Mouse (Mus musculus): Measurements from ENCODE around the gene Coil. TPM values are rescaled to one million over a fixed set of nuclear protein-coding genes. Genes with fewer than 3 reads are reported as not detected.

The Coil gene
- polyA plus RNA-seq (2012; rRNA removed; ENCODE audit: low replicate concordance), result 1.2 and 2.3 TPM in 2 replicates

DNA sequence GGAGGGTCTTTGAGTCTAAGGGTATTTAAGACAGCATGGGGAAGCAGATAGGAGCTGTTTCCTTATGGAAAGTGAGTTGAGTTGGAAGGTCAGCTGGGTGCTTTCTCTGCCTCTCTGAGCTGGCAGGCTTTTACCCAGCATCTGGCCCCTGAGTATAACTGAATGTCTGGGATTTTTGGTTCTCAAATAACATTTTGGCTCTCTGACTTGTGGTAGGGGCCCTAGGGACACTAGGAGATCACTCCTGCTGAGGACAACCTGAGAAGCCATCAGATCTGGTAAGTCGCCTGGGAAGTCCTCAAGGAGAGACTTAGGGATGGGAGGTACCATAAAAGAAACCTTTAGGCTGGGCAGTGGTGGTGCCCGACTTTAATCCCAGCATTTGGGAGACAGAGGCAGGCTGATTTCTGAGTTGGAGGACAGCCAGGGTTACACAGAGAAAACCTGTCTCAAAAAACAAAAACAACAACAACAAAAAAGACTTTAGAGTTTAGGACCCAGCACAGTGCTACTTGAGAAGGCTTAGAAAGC lies at the start of gene Coil:
Coil (plus strand) TSS at position 51 of the 531 bp plus-strand sequence.

GRCm38 (mm10) chr11:88955217-88955969 lies 14.7 kb upstream of the Coil start, which contains the start of gene Scpep1:
Gene Scpep1, minus strand, starts transcription at chr11:88955465.

GRCm38 (mm10) chr11:88966881-88967361 lies 3.1 kb upstream of the Coil start, which contains the start of gene Elobl:
Gene Elobl, minus strand, starts transcription at chr11:88966931.

DNA sequence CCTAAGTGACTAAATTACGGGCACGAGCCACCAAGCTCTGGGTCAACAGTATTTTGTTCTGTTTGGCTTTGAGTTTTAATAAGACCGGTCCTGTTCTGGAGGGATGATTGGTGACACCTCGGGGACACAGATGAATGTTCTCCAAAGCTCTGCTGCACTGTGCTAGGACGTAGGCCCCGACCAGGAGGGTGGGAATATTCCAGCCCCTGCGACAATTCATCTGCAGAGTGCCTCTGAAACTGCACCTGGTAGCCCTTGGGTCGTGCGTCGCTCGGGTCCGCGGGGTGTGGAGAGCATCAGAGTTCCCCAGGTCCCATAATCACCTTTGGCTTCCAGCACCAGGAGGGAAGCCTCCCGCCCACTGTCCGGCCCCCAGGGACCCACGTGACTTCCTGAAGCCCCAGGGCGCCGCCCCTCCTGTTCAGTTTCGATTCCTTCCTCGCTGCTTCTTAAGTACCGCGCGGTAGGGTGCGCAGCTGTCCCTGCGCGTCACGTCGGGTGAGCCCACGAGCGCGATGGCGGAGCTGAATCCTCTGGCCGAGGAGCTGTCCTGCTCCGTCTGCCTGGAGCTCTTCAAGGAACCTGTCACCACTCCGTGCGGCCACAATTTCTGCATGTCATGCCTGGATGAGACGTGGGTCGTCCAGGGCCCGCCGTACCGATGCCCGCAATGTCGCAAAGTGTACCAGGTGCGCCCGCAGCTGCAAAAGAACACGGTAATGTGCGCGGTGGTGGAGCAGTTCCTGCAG lies 29.1 kb downstream of the Coil start, which contains the start of gene Trim25:
Trim25 (plus strand) TSS at position 403 of the 749 bp plus-strand sequence.

Other genes starting within 250 kb of the Coil start
- gene Akap1, start 105.7 kb upstream of the Coil start, polyA plus RNA-seq (2012; rRNA removed; ENCODE audit: low replicate concordance), result 21.7 and 31.1 TPM in 2 replicates
- 19.3 and 21.3 TPM in 2 replicates for gene Scpep1, start 14.8 kb upstream of the Coil start, polyA plus RNA-seq (2012; rRNA removed; ENCODE audit: low replicate concordance)
- 0.49 TPM in 1 of 2 replicates, not detected in the other for gene Elobl, start 3.3 kb upstream of the Coil start, polyA plus RNA-seq (2012; rRNA removed; ENCODE audit: low replicate concordance)
- 47.8 and 53.9 TPM in 2 replicates for gene Trim25, start 29.1 kb downstream of the Coil start, polyA plus RNA-seq (2012; rRNA removed; ENCODE audit: low replicate concordance)
- 1.0 and 2.2 TPM in 2 replicates for gene Dgke, start 96.6 kb downstream of the Coil start, polyA plus RNA-seq (2012; rRNA removed; ENCODE audit: low replicate concordance)
- 0.60 TPM in 1 of 2 replicates, not detected in the other for gene Gm525, start 103.6 kb downstream of the Coil start, polyA plus RNA-seq (2012; rRNA removed; ENCODE audit: low replicate concordance)

Data from duodenum, adult 2 months (tissue).